Mouse (Mus musculus) lung, postnatal 0 days (tissue): ENCODE measurements around the gene Fetub.

ENCODE experiments used
- CTCF ChIP-seq: IDR thresholded peaks from 2 replicates; pipeline ENCODE4 v1.5.1; 2016; ENCODE audit warnings: antibody characterized with exemption, mild to moderate bottlenecking
- EP300 ChIP-seq: IDR thresholded peaks from 2 replicates; pipeline ENCODE4 v1.6.1; 2016; ENCODE audit warnings: antibody characterized with exemption, mild to moderate bottlenecking, control low read depth

DNA sequence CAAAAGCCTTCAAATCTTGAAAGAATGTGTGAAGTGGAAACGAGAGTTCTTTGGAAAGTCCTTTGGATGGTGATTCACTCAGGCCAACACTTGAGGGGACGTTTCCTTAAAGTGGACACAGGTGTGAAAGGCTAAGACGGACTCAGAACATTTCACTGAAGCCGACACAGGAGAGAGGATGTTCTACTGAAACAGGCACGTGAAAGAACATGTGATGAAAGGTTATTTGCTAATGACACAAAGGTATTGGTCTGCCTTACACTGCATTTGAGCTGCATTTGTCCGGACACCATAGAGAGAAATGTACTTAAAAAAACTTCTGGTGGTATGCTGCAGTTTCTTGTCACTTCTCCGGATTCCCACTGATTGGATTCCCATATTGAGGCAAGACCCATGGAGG lies 39.4 kb upstream of the Fetub start:
- no peak for TF ChIP-seq CTCF
- no peak for TF ChIP-seq EP300
